16 mouse cellular contexts compared by ENCODE assay signal in the genomic region with DNA sequence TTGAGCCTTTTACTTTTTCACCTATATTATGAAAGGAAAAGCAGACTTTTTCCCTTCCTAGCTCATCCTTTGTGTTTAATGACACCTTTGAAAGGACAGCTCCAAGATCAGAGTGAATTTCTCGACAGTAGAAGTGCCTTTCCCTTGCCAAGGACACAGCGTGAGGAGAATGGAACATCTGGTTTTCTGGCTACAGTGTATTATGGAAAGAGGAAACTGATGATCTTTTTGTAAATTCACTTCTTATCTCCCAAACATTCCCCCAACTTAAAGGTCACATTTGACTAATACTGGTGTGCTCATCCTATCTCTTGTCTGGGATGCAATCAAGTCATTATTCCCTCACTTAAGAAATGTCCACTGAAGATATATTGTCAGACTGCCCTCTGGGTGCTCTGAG.
"Had no signal": no experiment of that assay in that cellular context is flagged by ENCODE, and none has a peak within 500 bp of the region (broad histone marks: within the 10 kb centered on the region; RNA-seq: fewer than 3 reads in every experiment).

No protein-coding gene starts in this region.

- H3K9ac ChIP-seq: liver, embryonic 13.5 days; liver, embryonic 15.5 days; liver, postnatal 0 days; midbrain, embryonic 13.5 days; midbrain, embryonic 15.5 days; neural tube, embryonic 12.5 days; stomach, embryonic 15.5 days had no signal

- H3K4me1 ChIP-seq: liver, embryonic 13.5 days; liver, embryonic 15.5 days; megakaryocyte, embryonic 14.5 days; midbrain, embryonic 13.5 days; midbrain, embryonic 15.5 days; stomach, embryonic 15.5 days had no signal

- DNase-seq: liver, embryonic 13.5 days; liver, postnatal 0 days; lung, postnatal 10 days; right cerebral cortex, postnatal 14 days; thymus, adult 2 months; thymus, postnatal 25 days; thymus, postnatal 4 days had no signal

- H3K27me3 ChIP-seq: liver, embryonic 13.5 days; liver, embryonic 15.5 days; megakaryocyte, embryonic 14.5 days; midbrain, embryonic 13.5 days; midbrain, embryonic 15.5 days; neural tube, embryonic 12.5 days; stomach, embryonic 15.5 days had no signal

- H3K9me3 ChIP-seq: liver, embryonic 13.5 days; liver, embryonic 15.5 days; midbrain, embryonic 13.5 days; midbrain, embryonic 15.5 days; neural tube, embryonic 12.5 days; stomach, embryonic 15.5 days had no signal

- H3K36me3 ChIP-seq: liver, embryonic 13.5 days; liver, embryonic 15.5 days; midbrain, embryonic 13.5 days; midbrain, embryonic 15.5 days; neural tube, embryonic 12.5 days; stomach, embryonic 15.5 days had no signal

- H3K27ac ChIP-seq: liver, embryonic 13.5 days; liver, embryonic 15.5 days; macrophage; midbrain, embryonic 13.5 days; midbrain, embryonic 15.5 days; neural tube, embryonic 12.5 days; stomach, embryonic 15.5 days; stomach, postnatal 0 days had no signal

- H3K4me3 ChIP-seq: liver, embryonic 13.5 days; liver, embryonic 15.5 days; megakaryocyte, embryonic 14.5 days; midbrain, embryonic 13.5 days; midbrain, embryonic 15.5 days; neural tube, embryonic 12.5 days; stomach, embryonic 15.5 days had no signal

- ATAC-seq: liver, postnatal 0 days; midbrain, embryonic 13.5 days; midbrain, embryonic 15.5 days had no signal

- H3K4me2 ChIP-seq: liver, embryonic 13.5 days; liver, embryonic 15.5 days; midbrain, embryonic 11.5 days; midbrain, embryonic 13.5 days; midbrain, embryonic 15.5 days; neural tube, embryonic 12.5 days; stomach, embryonic 15.5 days had no signal
